Mouse (Mus musculus) heart, postnatal 0 days (tissue): ENCODE results near the gene Mrps7.

Experiments used
- CTCF ChIP-seq: IDR thresholded peaks from 2 replicates; pipeline ENCODE4 v1.5.1; 2016; ENCODE audit warnings: antibody characterized with exemption, control low read depth, low read depth
- EP300 ChIP-seq: IDR thresholded peaks from 2 replicates; pipeline ENCODE4 v1.6.1; 2016; ENCODE audit warnings: antibody characterized with exemption, low read depth

- TF ChIP-seq CTCF (peak; percentile 87), EP300 (no peak)
Observed at GRCm38 (mm10) chr11:115647459-115647858, 43.7 kb downstream of the Mrps7 start.
